Mouse (Mus musculus) layer of hippocampus, postnatal 14 days (tissue): Measurements from ENCODE around the gene Dgkg. TPM values are rescaled to one million over a fixed set of nuclear protein-coding genes. Genes with fewer than 3 reads are reported as not detected.

Experiments used
- DNase-seq, 2 experiments: peaks; one replicate each; pipeline ENCODE4 v3.0.0; 2021 to 2022; ENCODE audit warnings: low spot score in 2 of 2, mixed read lengths in 1 of 2
- microRNA-seq, 2 experiments: library from miRNA; unstranded; fragments of <30 nt; microRNA quantifications; one replicate each; pipeline ENCODE4 v1.2.0; 2021
- total RNA-seq, 2 experiments: library from RNA; stranded (reverse); gene quantifications; 2 replicates each; pipeline ENCODE4 v1.2.3; 2021

Dgkg gene
- total RNA-seq, 2 experiments from 2014 or later = 167 to 172 TPM

DNA sequence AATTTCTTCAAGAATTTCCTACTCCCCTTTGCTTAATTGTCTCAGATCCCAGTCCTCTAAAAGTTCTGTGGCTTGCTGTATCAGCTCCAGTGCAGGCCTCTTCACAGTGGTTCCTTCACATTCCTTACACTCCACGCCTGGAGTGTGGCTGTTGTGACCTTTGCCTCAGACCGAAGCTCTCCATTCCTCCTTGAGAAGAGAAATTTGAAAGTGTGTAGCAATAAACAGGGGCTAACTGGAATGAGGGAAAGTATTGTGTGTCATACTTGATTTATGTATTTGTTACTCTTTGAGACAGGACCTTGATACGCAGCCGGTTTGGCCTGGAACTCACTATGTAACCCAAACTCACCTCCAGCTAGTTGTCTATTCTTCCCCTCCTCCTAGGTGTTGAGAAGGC lies 215.7 kb downstream of the Dgkg start:
- no peak for DNase-seq

DNA sequence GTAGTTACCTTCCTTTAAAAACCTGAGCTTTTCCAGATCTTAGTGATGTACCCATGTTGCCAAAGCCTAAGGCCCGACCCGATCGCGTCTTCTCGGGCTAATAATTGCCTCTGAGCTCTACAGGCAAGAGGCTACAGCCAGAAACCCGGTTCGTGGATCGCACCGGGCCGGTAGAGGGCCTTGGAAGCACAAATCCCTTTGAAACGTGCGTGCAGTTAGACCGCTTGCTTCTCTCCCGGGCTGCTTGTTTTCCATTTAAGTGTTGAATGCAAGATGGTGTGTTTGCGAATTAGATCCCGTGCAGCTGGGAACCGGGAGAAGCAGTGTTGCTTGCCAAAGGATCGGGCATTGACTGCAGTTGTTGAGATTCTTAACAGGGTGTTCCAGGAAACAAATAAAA lies 216.8 kb downstream of the Dgkg start:
- peak; percentile 61 to 71 for DNase-seq

DNA sequence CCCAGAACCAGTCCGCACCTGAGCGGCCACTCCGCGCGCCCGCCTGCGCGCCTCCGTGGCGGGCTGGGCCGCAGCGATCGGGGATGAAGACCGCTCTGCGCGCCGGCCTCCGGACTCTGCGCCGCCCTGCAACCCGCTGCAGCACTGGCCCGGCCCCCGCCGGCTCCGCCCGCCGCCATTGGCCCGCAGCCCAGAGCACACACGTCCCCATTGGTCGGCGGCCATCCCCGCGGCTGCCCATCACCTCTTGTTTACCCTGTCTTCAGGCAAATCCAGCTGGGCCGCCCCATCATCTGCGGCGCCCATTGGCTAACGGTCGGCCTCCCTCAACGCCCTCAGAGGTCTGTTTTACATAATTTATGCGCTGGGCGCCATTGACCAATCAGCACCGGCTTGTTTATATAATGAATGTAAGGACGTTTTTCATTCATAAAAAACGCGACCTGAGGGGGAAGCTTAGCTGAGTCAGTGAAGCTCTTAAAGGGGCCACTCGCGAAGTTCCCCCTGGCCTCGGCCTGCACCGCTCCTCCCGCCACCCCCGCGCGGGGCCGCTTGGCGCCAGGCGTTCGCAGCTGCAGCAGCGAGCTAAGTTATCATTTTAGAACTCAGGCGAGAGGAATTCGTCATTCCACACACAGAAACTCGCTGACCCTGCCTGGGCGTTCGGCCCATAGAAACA lies 217.4 kb downstream of the Dgkg start, which contains the start of gene Etv5:
Gene Etv5 (minus strand): TSS at position 221 of the 679 bp plus-strand sequence.
- peak; percentile 98 to 100 for DNase-seq

DNA sequence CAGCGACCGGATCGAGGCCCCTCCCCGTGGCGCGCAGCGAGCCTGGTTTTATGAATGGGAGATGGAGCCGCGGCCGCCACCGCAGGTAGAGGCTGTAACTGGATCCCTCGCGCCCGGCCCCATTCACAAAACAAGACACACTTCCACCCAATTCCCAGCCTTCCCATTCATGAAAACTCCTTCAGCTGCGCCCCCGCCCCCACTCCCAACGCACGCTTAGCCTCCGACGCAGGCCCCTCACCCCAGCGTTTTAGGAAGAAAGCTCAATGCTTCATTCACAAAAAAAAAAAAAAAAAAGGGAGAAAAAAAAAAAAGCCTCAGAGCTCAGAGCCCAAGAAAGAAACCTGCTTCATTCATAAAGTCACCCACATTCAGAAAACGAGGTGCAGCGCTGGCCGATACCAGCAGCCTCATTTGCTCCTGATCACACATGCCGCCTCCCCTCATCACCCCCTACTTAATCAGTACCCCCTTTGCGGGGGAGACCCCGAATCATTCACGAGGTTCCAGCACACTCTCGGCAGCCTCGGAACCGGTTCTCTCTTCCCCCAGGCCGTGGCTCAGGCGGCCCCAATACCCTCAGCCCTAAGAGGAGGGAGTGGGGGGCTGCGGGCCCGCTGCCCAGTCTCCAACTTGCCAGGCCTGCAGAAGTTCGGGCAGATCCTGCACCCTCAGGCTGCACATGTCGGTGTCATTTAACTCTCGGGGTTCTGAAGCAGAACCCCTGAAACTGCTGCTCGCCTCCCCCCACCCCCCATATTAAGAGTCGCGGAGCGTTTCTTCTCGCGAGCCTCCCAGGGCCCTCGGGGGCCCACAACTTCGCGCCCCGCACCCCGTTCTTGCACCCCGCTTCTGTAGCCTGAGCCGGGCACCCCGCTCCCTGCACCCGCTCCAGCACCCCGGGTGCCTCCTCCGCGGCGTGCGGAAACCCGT lies 218.3 kb downstream of the Dgkg start:
- DNase-seq = peak; percentile 64 to 76

DNA sequence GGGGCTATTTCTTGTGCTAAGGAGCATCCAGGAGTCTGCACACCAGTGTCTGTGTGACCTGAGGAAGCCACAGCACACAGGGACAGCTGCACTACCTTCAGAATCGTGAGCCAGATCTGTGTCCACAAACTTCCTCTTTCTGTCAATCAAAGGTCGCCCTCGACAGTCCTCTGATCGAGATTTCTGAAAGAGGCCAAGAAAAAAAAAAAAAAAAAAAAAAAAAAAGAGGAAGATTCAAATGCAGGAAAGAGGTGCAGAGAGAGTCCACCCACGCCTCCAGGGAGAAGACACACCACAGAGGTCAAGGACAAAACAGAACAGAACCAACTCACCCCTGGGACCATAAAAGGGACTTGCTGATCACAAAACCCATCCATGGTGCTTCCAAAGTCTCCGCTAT lies 220.9 kb downstream of the Dgkg start:
- no peak for DNase-seq

DNA sequence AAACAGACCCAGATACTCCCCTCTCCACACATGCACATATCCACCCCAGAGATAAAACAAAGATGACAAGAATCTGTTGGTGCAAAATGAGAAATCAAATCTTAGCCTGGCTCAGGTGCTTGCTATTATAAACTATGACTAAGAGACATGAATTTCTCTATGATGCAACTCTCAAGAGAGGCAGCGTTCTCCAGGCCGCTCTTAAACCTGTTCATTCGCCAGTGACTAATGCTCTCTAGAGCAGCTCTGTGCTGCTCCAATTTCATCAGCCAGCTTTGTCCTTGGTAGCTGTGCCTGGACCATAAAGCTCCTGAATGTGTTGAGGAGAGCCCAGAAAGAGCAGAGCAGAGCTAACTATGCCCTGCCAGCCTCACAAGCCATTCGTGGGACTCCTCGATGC lies 222.5 kb downstream of the Dgkg start:
- no peak for DNase-seq

DNA sequence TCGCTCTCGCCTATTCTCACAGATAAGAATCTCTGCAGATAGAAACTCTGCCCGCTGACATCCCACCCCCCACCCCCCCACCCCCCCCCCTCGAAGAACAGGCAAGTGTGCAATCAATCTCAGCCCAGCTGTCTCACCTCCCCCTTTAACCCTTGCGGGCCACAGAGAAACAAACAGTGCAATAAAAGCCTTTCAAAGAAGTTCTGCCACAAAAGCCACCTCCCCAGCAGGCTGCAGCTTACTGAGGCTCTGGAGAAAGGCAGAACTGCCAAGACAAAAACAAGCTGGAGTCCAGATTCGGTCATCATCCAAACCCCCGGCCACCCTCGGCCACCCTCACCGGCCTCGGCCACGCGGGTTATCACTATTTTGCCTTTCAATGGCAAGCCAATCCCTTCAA lies 223.1 kb downstream of the Dgkg start:
- no peak for DNase-seq

DNA sequence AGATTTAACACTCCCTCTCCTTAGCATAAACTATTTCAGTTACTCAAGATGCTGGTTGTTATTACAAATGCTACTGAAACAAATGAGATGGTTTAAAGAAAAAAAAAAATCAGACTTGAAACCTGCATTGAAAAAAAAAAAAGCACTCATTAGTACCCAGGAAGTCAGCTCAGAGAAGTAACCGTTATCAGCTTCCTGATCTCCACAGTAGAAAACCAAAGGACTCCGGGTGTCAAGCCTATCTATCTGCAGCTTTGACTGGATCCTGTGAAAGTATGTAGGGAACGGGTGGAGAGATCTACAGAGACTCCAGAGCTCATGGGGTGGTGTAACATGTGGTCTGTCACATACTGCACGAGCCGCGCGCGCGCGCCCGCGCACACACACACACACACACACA lies 225.2 kb downstream of the Dgkg start:
- no peak for DNase-seq

DNA sequence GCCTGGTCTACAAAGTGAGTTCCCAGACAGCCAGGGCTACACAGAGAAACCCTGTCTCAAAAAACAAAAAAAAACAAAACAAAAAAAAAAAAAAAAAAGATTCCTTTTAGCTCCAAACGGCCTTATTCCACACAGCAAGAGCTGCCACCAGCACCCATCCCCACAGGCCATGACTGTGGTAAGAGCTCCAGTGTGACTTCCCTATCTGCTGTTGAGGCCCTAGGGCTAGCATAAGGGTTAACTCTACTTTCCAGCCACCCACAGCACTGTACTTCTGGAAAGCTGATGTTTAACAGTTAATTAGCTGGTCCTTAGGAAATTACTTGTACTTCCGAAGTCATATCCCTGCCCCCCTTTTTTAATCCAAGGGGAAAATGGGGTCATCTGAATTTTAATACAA lies 225.7 kb downstream of the Dgkg start:
- DNase-seq = no peak

DNA sequence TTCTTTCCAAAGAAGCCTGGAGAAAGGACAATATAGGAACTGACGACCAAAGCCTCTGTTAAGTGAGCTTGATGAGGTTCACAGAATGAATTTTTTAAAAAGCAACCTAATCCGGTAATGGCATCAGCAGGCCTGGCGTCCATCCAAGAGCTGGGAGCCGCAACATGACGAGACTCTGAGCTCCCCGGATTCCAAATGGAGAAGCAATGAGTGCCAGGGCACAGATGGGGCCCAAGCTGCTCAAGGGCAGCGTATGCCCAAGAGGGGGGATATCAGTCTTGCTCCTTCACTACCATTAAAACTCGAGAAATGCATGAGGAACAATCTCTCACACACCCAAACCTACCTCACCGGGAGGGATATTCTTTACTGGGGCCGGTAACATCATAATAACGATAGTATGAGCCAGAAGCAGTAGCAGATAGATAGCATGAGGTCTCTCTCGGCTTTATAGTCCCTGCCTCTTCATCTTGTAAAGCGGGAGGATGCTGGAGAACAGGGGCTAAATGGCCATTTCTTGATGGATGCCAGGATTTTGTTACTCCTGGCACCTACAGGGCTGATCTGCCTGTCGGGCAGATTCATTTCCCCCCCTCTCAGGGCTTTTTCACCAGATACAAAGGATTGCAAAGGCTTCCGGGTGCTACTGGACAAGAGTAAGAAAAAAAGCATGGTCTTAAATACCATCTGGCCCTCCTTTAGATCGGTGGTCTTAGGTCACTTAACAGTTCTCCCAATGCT lies 226.6 kb downstream of the Dgkg start:
- DNase-seq = peak; percentile 78 to 88

DNA sequence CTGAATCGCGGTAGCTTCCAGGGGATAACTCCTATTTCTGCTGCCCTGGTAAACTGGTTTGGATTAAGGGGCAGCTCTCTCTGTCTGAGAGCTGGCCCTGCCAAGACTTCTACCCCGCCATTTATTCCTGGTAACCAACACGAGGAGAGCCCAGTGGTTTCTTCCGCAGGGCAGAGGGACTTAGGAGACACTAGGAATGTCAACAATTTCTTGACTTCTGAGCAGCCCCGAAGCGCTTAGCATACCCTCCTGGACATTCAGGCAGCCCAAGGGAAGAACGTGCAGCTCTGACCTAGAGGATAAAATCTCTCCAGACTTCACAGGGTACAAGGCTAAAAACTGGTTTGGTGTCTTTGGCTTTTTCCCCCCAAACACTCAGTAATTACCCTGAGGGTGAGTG lies 227.6 kb downstream of the Dgkg start:
- DNase-seq = no peak

DNA sequence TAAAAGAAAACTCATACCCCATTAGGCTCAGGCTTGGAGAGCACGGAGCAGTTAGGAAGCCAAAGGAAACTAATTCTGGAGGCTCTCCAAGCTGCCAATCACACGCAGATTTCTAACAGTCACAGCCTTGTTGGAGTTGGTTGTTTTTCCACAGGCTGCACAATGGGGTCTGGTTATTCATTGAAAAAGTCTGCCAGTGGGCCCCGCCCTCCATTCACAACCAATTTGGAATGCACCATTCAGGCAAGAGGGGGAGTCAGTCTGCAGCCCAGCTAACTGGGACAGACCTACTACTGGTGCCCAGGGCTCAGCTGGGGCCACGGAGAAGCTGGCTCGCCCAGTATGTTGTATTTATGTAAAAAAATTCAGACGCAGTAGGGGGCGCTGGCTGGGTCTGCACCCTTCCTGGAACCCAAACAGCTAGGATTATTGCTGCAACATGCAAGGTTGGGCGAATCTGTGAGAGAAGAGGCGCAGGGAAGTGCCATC lies 228.1 kb downstream of the Dgkg start:
- peak; percentile 88 to 95 for DNase-seq

DNA sequence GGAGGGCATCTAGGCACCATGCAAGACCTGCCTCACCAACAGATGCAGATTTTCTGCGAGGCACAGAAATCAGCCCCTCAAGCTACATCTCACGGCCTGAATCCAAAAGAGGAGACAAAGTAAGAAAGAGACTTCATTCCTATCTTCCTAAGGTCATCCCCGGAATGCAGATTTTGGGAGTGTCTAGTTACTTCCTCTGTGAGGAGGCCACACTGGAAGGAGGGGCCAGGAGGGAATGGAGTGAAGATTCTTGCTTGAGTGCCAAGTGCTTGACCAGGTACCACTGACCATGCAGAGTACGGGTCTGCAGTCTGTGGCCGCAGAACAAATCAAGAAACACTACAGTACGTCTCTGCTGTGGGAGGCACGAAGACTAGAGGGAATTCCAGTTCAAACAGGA lies 230.2 kb downstream of the Dgkg start:
- no peak for DNase-seq

DNA sequence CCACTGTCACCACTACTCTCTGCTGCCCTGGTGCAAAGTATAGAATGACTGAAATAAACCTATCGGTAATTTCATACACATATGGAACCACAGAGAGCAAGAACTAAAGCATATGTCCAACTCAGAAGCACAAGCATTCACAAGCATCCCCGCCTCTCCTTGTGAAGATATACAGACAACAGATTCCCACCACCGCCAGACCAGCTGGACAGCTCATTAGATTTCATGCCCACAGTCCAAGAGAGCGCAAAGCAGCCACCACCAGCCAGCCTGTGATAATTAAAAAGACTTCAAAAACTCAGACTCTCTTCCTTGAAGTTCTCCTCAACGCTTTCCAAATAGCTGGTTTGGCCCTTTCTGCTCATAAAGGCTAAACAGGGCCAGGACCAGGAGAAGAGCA lies 234.8 kb downstream of the Dgkg start:
- DNase-seq = no peak

Small RNAs within 50 kb of the gene (microRNA-seq; reads per million reads assigned to microRNA genes)
- gene Mir6362 (0 reads per million in 2 experiments), gene Mir8095 (0 reads per million in 2 experiments)

Other genes with a start within 250 kb of the Dgkg start
- gene Etv5, start 217.5 kb downstream of the Dgkg start, total RNA-seq = 10 to 100 TPM; 42.2 to 51.0 TPM
- not detected for gene Crygs, start 154.4 kb upstream of the Dgkg start, total RNA-seq
- gene Tbccd1, start 200.4 kb upstream of the Dgkg start, total RNA-seq = 10 to 100 TPM; 15.7 to 16.1 TPM
- 10 to 100 TPM; 69.5 to 76.3 TPM for gene Dnajb11, start 200.6 kb upstream of the Dgkg start, total RNA-seq
- gene Ahsg, start 234.1 kb upstream of the Dgkg start, total RNA-seq = not detected